Mouse (Mus musculus) lung, adult 2 months (tissue): Measurements from ENCODE around the gene Gm27179.
"Not testable (repeated sequence)": the region's sequence is repeated elsewhere in the genome, so short reads cannot be mapped to it uniquely, and the experiment has no call there.

Experiments used
- CTCF ChIP-seq: fragments of 200-500 bp; IDR thresholded peaks from 2 replicates; pipeline ENCODE4 v1.5.1; 2011; ENCODE audit warnings: mild to moderate bottlenecking, low read length, control low read depth; ENCODE audit not compliant: insufficient read depth
- POLR2A ChIP-seq: fragments of 200-500 bp; IDR thresholded peaks from 2 replicates; pipeline ENCODE4 v1.6.1; 2011; ENCODE audit warnings: low read depth, mild to moderate bottlenecking, control low read depth, low read length, borderline replicate concordance; ENCODE audit errors: extremely low read depth

GRCm38 (mm10) chr14:69473941-69474646 is 38.3 kb downstream of the Gm27179 start:
- TF ChIP-seq CTCF, POLR2A: not testable (repeated sequence)
